Mouse (Mus musculus) midbrain, embryonic 13.5 days (tissue): ENCODE data around the gene Vipr1. TPM values are rescaled to one million over a fixed set of nuclear protein-coding genes. Genes with fewer than 3 reads are reported as not detected.

ENCODE experiments used
- ATAC-seq: fragments of 200-750 bp; cut with Nextera tagmentation; 2 replicates; pipeline ENCODE4 v1.8.0; 2017; ENCODE audit warnings: mild to moderate bottlenecking, moderate TSS enrichment, moderate library complexity
- H3K27ac ChIP-seq: fragments of 300-500 bp; sonication (generic); 2 replicates; pipeline ENCODE4 v1.5.1; 2015; ENCODE audit warnings: inconsistent platforms, mild to moderate bottlenecking, moderate library complexity
- H3K27me3 ChIP-seq: fragments of 300-500 bp; sonication (generic); 2 replicates; pipeline ENCODE4 v1.6.1; 2015; ENCODE audit warnings: mild to moderate bottlenecking, inconsistent platforms
- H3K36me3 ChIP-seq: fragments of 300-500 bp; sonication (generic); 2 replicates; pipeline ENCODE4 v1.6.1; 2015; ENCODE audit warnings: mild to moderate bottlenecking, inconsistent platforms
- H3K4me1 ChIP-seq: fragments of 300-500 bp; sonication (generic); replicated peaks from 2 replicates; pipeline ENCODE4 v1.6.1; 2015; ENCODE audit warnings: inconsistent platforms
- H3K4me2 ChIP-seq: fragments of 300-500 bp; sonication (generic); replicated peaks from 2 replicates; pipeline ENCODE4 v1.6.1; 2015; ENCODE audit warnings: moderate library complexity, mild to moderate bottlenecking, inconsistent platforms
- H3K4me3 ChIP-seq: fragments of 300-500 bp; sonication (generic); replicated peaks from 2 replicates; pipeline ENCODE4 v1.5.1; 2015; ENCODE audit warnings: mild to moderate bottlenecking, inconsistent platforms
- H3K9ac ChIP-seq: fragments of 300-500 bp; sonication (generic); replicated peaks from 2 replicates; pipeline ENCODE4 v1.6.1; 2015; ENCODE audit warnings: mild to moderate bottlenecking, inconsistent platforms
- H3K9me3 ChIP-seq: fragments of 300-500 bp; sonication (generic); 2 replicates; pipeline ENCODE4 v1.6.1; 2016; ENCODE audit warnings: mild to moderate bottlenecking, inconsistent platforms
- WGBS: fragments of 180-500 bp; shearing (Covaris S2); methylation state at CpG from one replicate; pipeline ENCODE4 v1.1.7; 2015; 5-methylcytosine and 5-hydroxymethylcytosine counted together
- polyA plus RNA-seq: library from polyadenylated mRNA; unstranded; fragments of >200 nt; fragmentation: Nextera tagmentation; extraction: Ambion mirVana; gene quantifications from 2 replicates; pipeline ENCODE4 v1.2.1, GENCODE M21; 2015

Vipr1 gene
- polyA plus RNA-seq, 1 experiment from 2014 or later: 0.48 TPM

GRCm38 (mm10) chr9:121708506-121709486 lies 66.3 kb downstream of the Vipr1 start:
- no peak overlapping the region for H3K4me3 ChIP-seq
- peaks cover 13% of the 10 kb centered on the region; the same call in 1 of the 2 replicates for H3K36me3 ChIP-seq
- H3K9me3 ChIP-seq: no peaks in the 10 kb centered on the region
- no peak overlapping the region for H3K27ac ChIP-seq
- no peak overlapping the region for H3K9ac ChIP-seq
- H3K4me1 ChIP-seq: peaks cover 34% of the 10 kb centered on the region
- H3K4me2 ChIP-seq: no peak overlapping the region
- 70% methylated on average over 7 of the region's 7 CpGs for WGBS
- no peaks in the 10 kb centered on the region; the same call in 1 of the 2 replicates for H3K27me3 ChIP-seq
- no peak for ATAC-seq

DNA sequence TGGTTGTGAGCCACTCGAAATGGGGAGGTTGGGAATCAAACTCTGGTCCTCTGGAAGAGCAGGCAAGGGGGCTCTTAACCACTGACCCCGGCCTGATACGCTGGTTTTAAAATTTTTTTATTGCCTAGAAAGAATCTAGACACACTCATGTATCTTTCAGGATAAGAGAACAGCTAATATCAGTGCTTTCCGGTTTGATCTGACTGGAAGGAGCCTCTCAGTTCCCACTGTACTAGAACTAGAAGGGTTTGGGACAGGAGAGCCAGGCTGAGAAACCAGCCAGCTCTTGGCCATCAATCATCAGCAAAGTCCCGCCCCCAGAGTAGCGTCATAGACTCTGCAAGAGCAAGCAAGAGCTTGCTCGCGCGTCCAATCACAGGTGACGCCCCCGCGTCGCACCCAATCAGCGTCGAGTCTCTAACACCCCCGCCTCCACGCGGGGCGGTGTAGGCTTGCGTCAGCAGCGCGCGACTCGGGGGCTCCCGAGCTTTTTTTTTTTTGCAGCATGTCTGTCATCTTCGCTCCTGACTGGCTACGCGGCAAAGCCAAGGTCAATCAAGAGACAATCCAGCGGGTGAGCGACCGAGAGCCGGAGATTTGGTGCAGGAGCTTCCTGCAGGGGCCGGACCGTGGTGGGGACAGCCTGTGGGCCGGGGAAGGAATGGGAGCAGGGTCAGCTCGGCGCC lies 67.5 kb downstream of the Vipr1 start, which contains the start of gene Ss18l2:
Gene Ss18l2, plus strand, starts transcription at position 432 of the 686 bp plus-strand sequence.
- no peaks in the 10 kb centered on the region for H3K9me3 ChIP-seq
- H3K4me2 ChIP-seq: peak within 1 kb of the TSS; percentile 88
- peaks cover 27% of the 10 kb centered on the region for H3K4me1 ChIP-seq
- peak; percentile 96 for ATAC-seq
- no peaks in the 10 kb centered on the region; the same call in 1 of the 2 replicates for H3K27me3 ChIP-seq
- H3K36me3 ChIP-seq: peaks cover 13% of the 10 kb centered on the region; the same call in 1 of the 2 replicates
- peak within 1 kb of the TSS; percentile 93 for H3K27ac ChIP-seq
- peak within 1 kb of the TSS; percentile 89 for H3K9ac ChIP-seq
- H3K4me3 ChIP-seq: peak within 1 kb of the TSS; percentile 95
- WGBS: 5% methylated on average over 37 of the region's 37 CpGs

GRCm38 (mm10) chr9:121710584-121710975 lies 68.1 kb downstream of the Vipr1 start:
- Histone ChIP-seq H3K27me3 (no peaks in the 10 kb centered on the region; the same call in 1 of the 2 replicates), H3K4me2 (peak overlapping the region; percentile 88), H3K4me1 (peaks cover 22% of the 10 kb centered on the region), H3K9ac (peak overlapping the region; percentile 89), H3K27ac (peak overlapping the region; percentile 93), H3K4me3 (peak overlapping the region; percentile 95), H3K9me3 (no peaks in the 10 kb centered on the region), H3K36me3 (peaks cover 13% of the 10 kb centered on the region; the same call in 1 of the 2 replicates)
- 0% methylated on average over 18 of the region's 18 CpGs for WGBS
- ATAC-seq: no peak; the same call in 1 of the 2 replicates

DNA sequence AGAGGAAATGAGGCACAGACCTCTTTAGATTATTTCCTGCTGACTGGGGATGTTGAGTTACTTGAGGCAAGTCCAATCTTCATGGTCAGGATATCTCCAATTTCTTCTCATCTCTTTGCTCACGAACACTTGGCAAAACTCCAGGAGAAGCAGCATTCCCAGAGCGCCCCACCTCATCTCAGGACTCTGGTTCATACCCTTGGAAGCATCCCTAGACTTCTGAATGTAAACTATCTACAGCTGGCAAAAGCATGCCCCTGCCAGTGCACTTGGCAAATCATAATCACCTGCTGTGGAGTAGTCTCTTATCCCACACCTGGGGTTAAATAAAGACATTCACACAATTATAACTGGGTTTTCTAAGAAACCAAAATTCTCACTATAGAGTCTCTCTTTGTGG lies 74.5 kb downstream of the Vipr1 start:
- Histone ChIP-seq H3K9me3 (no peaks in the 10 kb centered on the region), H3K36me3 (peaks cover 13% of the 10 kb centered on the region; the same call in 1 of the 2 replicates), H3K27me3 (no peaks in the 10 kb centered on the region), H3K4me2 (no peak overlapping the region), H3K4me3 (no peak overlapping the region), H3K4me1 (peaks cover 26% of the 10 kb centered on the region), H3K27ac (no peak overlapping the region), H3K9ac (no peak overlapping the region)
- 94% methylated on average over 2 of the region's 2 CpGs for WGBS
- ATAC-seq: no peak

GRCm38 (mm10) chr9:121718070-121718705 lies 75.7 kb downstream of the Vipr1 start:
- 69% methylated on average over 15 of the region's 15 CpGs for WGBS
- peak; percentile 37 for ATAC-seq
- H3K27ac ChIP-seq: peak overlapping the region; percentile 93
- H3K36me3 ChIP-seq: peaks cover 6% of the 10 kb centered on the region; the same call in 1 of the 2 replicates
- no peaks in the 10 kb centered on the region for H3K27me3 ChIP-seq
- peak overlapping the region; percentile 66 for H3K4me2 ChIP-seq
- H3K9me3 ChIP-seq: no peaks in the 10 kb centered on the region
- H3K9ac ChIP-seq: peak overlapping the region; percentile 74
- H3K4me1 ChIP-seq: peaks cover 23% of the 10 kb centered on the region
- H3K4me3 ChIP-seq: peak overlapping the region; percentile 89

GRCm38 (mm10) chr9:121718792-121719318 lies 76.3 kb downstream of the Vipr1 start, which contains the start of gene Nktr:
Gene Nktr (plus strand): TSS chr9:121719169.
- no peaks in the 10 kb centered on the region for H3K36me3 ChIP-seq
- H3K27me3 ChIP-seq: no peaks in the 10 kb centered on the region
- peak; percentile 99 for ATAC-seq
- peak within 1 kb of the TSS; percentile 97 for H3K4me2 ChIP-seq
- WGBS: under 1% methylated on average over 61 of the region's 61 CpGs
- no peaks in the 10 kb centered on the region for H3K9me3 ChIP-seq
- peaks cover 23% of the 10 kb centered on the region for H3K4me1 ChIP-seq
- H3K4me3 ChIP-seq: peak within 1 kb of the TSS; percentile 89
- peak within 1 kb of the TSS; percentile 97 for H3K27ac ChIP-seq
- H3K9ac ChIP-seq: peak within 1 kb of the TSS; percentile 93

GRCm38 (mm10) chr9:121719347-121720331 lies 77.1 kb downstream of the Vipr1 start:
- under 1% methylated on average over 61 of the region's 87 CpGs for WGBS
- Histone ChIP-seq H3K9me3 (no peaks in the 10 kb centered on the region), H3K4me1 (peaks cover 23% of the 10 kb centered on the region)

More at GRCm38 (mm10) chr9:121719347-121720331, 77.1 kb downstream of the Vipr1 start:
- no peaks in the 10 kb centered on the region for H3K36me3 ChIP-seq
- no peaks in the 10 kb centered on the region for H3K27me3 ChIP-seq
- peak overlapping the region; percentile 97 for H3K4me2 ChIP-seq
- ATAC-seq: peak; percentile 77
- peak overlapping the region; percentile 97 for H3K27ac ChIP-seq
- peak overlapping the region; percentile 89 for H3K4me3 ChIP-seq
- peak overlapping the region; percentile 93 for H3K9ac ChIP-seq

Other genes starting within 250 kb of the Vipr1 start
- gene Cck, start 147.0 kb upstream of the Vipr1 start, polyA plus RNA-seq: 12.0 and 24.1 TPM in 2 replicates
- 0.24 TPM in 1 of 2 replicates, not detected in the other for gene Lyzl4, start 620 bp upstream of the Vipr1 start, polyA plus RNA-seq
- 31.1 and 36.1 TPM in 2 replicates for gene Sec22c, start 62.8 kb downstream of the Vipr1 start, polyA plus RNA-seq
- gene Ss18l2, start 67.6 kb downstream of the Vipr1 start, polyA plus RNA-seq: 146 TPM in 2 replicates
- gene Nktr, start 76.5 kb downstream of the Vipr1 start, polyA plus RNA-seq: 69.0 and 71.1 TPM in 2 replicates
- 6.7 and 12.0 TPM in 2 replicates for gene Zfp651, start 116.6 kb downstream of the Vipr1 start, polyA plus RNA-seq
- gene Klhl40, start 134.9 kb downstream of the Vipr1 start, polyA plus RNA-seq: 0.43 and 0.69 TPM in 2 replicates
- 0.24 TPM in 1 of 2 replicates, not detected in the other for gene Hhatl, start 149.8 kb downstream of the Vipr1 start, polyA plus RNA-seq
- 2.8 and 5.0 TPM in 2 replicates for gene Ccdc13, start 196.7 kb downstream of the Vipr1 start, polyA plus RNA-seq
- gene Higd1a, start 215.6 kb downstream of the Vipr1 start, polyA plus RNA-seq: 146 TPM in 2 replicates